Mouse (Mus musculus) brown adipose tissue, adult 24 weeks (tissue): ENCODE measurements around the gene Arid1a. TPM values are rescaled to one million over a fixed set of nuclear protein-coding genes. Genes with fewer than 3 reads are reported as not detected.
"Not testable (repeated sequence)": the region's sequence is repeated elsewhere in the genome, so short reads cannot be mapped to it uniquely, and the experiment has no call there.

Experiments used
- H3K27ac ChIP-seq: fragments of 200-500 bp; replicated peaks from 2 replicates; pipeline ENCODE4 v1.5.1; 2012; ENCODE audit warnings: low read depth, mild to moderate bottlenecking, low read length
- H3K4me1 ChIP-seq: fragments of 200-500 bp; 2 replicates; pipeline ENCODE4 v1.6.1; 2012; ENCODE audit warnings: low read length, mixed read lengths; ENCODE audit not compliant: control insufficient read depth, insufficient read depth, insufficient read length
- H3K4me3 ChIP-seq: fragments of 200-500 bp; 2 replicates; pipeline ENCODE4 v1.5.1; 2012; ENCODE audit warnings: low read depth, mild to moderate bottlenecking, low read length, moderate library complexity; ENCODE audit not compliant: insufficient read depth
- polyA plus RNA-seq: library from polyadenylated mRNA; stranded (reverse); fragments of >200 nt; gene quantifications from 2 replicates; pipeline ENCODE4 v1.2.4, GENCODE M21; 2012; ENCODE audit not compliant: missing spikeins, insufficient read depth, insufficient read length

The Arid1a gene
- polyA plus RNA-seq, 1 experiment = 18.7 TPM

DNA sequence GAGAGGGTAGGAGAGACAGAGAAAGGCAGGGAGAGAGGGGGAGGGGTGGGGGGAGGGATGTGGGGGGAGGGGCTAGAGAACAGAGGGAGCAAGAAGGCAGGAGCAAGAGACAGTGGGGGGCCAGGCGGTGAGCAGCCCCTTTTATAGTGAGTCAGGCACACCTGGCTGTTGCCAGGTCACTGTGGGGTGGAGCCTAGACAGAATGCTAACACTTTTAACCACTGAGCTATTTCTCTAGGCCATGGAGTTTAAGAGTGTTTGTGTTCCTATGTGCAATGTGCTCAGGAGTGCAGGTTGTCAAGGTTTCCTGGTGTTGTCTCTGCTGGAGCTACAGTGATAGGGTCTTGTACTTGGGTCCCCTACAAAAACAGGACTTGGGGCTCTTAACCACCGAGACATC is 97.8 kb downstream of the Arid1a start:
- no peak overlapping the region for H3K4me3 ChIP-seq
- peak overlapping the region; percentile 97 for H3K27ac ChIP-seq
- H3K4me1 ChIP-seq = peaks cover 11% of the 10 kb centered on the region

GRCm38 (mm10) chr4:133657829-133658458 is 98.6 kb downstream of the Arid1a start:
- Histone ChIP-seq H3K4me3 (no peak overlapping the region), H3K27ac (no peak overlapping the region), H3K4me1 (peaks cover 11% of the 10 kb centered on the region)

- Histone ChIP-seq H3K4me3 (no peak overlapping the region), H3K27ac (no peak overlapping the region), H3K4me1 (peaks cover 6% of the 10 kb centered on the region)
These were observed 99.6 kb downstream of the Arid1a start for GRCm38 (mm10) chr4:133656997-133657396.

DNA sequence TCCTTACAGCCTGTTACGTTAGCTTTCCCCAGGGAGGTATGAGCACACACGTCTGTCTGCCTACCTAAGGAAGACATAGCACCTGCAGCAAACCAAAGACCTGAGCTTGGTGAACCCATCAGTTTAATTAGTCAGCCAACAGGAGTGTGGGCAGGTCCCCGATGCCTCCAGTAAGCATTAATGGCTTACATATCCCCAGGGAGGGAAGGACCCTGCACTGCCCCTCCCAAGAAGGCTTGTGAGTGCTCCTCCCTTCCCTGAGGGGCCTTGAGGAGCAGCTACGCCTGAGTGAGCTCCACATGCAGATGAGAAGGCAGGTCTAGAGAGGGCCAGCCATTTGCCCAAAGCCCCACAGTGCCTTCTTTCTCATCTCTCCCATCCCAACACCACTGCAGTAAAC is 100.3 kb downstream of the Arid1a start:
- Histone ChIP-seq H3K4me1 (peaks cover 6% of the 10 kb centered on the region), H3K4me3 (no peak overlapping the region), H3K27ac (no peak overlapping the region)

DNA sequence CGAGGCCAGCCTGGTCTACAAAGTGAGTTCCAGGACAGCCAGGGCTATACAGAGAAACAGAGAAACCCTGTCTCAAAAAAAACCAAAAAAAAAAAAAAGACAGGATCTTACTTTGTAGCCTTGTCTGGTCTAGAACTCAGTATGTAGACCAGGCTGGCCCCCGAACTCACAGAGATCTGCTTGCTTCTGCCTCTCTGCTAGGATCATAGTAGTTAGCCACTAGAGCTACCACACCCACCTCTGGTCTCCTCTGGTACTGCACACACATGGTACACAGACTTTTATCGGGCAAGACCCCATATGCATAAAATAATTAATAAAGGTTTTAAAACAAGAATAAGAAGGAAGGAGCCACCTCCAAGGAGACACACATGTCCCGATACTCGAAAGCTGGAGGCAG is 102.5 kb downstream of the Arid1a start:
- not testable (repeated sequence) for H3K4me1 ChIP-seq, H3K27ac ChIP-seq

GRCm38 (mm10) chr4:133652746-133653145 is 103.8 kb downstream of the Arid1a start:
- Histone ChIP-seq H3K4me1 (no peaks in the 10 kb centered on the region), H3K27ac (no peak overlapping the region), H3K4me3 (no peak overlapping the region)

More for the DNA sequence above, 102.5 kb downstream of the Arid1a start:
- not testable (repeated sequence) for H3K4me3 ChIP-seq

- Histone ChIP-seq H3K4me1 (no peaks in the 10 kb centered on the region), H3K27ac (no peak overlapping the region), H3K4me3 (no peak overlapping the region)
These were observed 104.6 kb downstream of the Arid1a start for GRCm38 (mm10) chr4:133651986-133652385.

- H3K4me3 ChIP-seq = no peak overlapping the region
- H3K27ac ChIP-seq = peak overlapping the region; percentile 27; the same call in 1 of the 2 replicates
- no peaks in the 10 kb centered on the region for H3K4me1 ChIP-seq
These were observed 105.1 kb downstream of the Arid1a start for GRCm38 (mm10) chr4:133651445-133651844.

DNA sequence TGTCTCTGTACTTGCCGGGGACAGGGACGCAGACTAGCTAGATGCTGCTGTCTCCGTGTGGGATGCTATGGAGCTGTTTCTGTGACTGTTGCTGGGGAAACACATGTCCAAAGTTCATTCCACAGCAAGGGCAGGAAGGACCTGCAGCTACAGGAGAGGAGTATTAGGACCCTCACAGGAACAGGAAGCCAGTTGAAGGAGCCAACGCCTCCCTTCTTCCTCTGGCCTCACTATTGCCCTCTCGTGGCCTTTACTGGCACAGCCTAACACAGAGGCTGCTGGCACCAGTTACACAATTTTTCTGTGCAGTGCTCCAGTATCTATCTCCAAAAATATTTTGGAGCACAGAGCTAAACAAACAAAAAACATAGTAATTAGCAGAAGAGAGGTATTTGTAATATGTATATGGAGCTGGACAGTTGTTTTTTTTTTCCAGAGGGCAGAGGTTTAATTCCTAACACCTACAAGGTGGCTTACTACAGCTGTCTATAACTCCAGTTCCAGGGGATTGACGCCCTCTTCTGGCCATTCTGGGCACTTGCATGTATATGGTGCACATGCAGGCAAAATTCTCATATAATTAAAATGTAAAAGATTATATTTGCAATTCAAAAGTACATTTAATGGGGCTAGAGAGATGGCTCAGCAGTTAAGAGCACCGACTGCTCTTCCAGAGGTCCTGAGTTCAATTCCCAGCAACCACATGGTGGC is 106.4 kb downstream of the Arid1a start, which contains the start of gene Zdhhc18:
Gene Zdhhc18 (minus strand): TSS at position 166 of the 711 bp plus-strand sequence.
- H3K27ac ChIP-seq = peak within 1 kb of the TSS; percentile 68

GRCm38 (mm10) chr4:133649464-133649863 is 107.1 kb downstream of the Arid1a start:
- H3K27ac ChIP-seq = peak overlapping the region; percentile 68

More for the DNA sequence above, 106.4 kb downstream of the Arid1a start, which contains the start of gene Zdhhc18:
- no peaks in the 10 kb centered on the region for H3K4me1 ChIP-seq
- H3K4me3 ChIP-seq = peak within 1 kb of the TSS; percentile 58

GRCm38 (mm10) chr4:133645680-133646079 is 110.9 kb downstream of the Arid1a start:
- H3K4me1 ChIP-seq = peaks cover 2% of the 10 kb centered on the region; the same call in 1 of the 2 replicates
- no peak overlapping the region for H3K27ac ChIP-seq
- H3K4me3 ChIP-seq = no peak overlapping the region

More at GRCm38 (mm10) chr4:133649464-133649863, 107.1 kb downstream of the Arid1a start:
- H3K4me1 ChIP-seq = not testable (repeated sequence)
- H3K4me3 ChIP-seq = peak overlapping the region; percentile 58

- H3K4me1 ChIP-seq = peaks cover 2% of the 10 kb centered on the region; the same call in 1 of the 2 replicates
- no peak overlapping the region for H3K4me3 ChIP-seq
- H3K27ac ChIP-seq = no peak overlapping the region
These were observed 111.4 kb downstream of the Arid1a start for GRCm38 (mm10) chr4:133645195-133645594.

GRCm38 (mm10) chr4:133634043-133634410 is 122.5 kb downstream of the Arid1a start:
- no peak overlapping the region for H3K27ac ChIP-seq
- peaks cover 16% of the 10 kb centered on the region for H3K4me1 ChIP-seq
- no peak overlapping the region for H3K4me3 ChIP-seq

- Histone ChIP-seq H3K27ac (peak overlapping the region; percentile 67; the same call in 1 of the 2 replicates), H3K4me3 (peak overlapping the region; percentile 87; the same call in 1 of the 2 replicates), H3K4me1 (peaks cover 19% of the 10 kb centered on the region)
These were observed 123.1 kb downstream of the Arid1a start for GRCm38 (mm10) chr4:133633332-133634042.
